Mouse (Mus musculus): ENCODE measurements around the gene Cbx3.

The Cbx3 gene

GRCm38 (mm10) chr6:51523807-51524320 lies 53.7 kb downstream of the Cbx3 start, which contains the start of gene Snx10:
Gene Snx10, plus strand, starts transcription at chr6:51523901.
- DNase-seq (ENCODE audit: low spot score), result peak; percentile 60

DNA sequence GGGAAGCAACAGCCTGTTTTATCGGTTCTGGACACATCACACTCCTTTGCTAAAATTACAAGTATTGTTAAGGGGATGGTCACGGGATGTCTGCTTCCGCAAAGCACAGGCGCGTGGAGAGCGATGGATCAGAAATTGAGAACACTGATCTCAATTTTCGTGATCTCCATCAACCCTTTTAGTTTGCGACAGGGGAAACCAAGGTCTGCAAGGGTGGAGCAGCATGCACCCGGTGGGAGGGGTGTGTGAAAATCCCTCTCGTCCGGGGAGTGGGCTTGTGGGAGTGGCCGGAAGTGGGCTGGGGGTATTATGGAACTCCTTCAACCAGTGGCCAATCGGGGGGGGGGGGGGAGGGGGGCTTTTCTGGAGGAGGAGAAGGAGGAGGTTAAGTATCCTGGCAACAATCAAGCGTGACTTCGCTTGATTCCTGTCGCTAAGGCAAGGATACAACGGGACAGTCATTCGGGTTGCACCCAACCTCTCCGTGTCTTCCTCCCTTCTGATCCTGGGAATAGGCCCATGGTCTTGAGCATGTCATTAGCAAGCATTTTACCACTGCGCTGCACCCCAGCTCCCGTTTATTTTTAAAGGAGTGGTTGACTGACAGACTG lies 54.3 kb downstream of the Cbx3 start:
- no peak for DNase-seq (ENCODE audit: low spot score)

GRCm38 (mm10) chr6:51525001-51525400 lies 54.8 kb downstream of the Cbx3 start:
- no peak for DNase-seq (ENCODE audit: low spot score)

- no peak for DNase-seq (ENCODE audit: low spot score)
Observed at GRCm38 (mm10) chr6:51529457-51529856, 59.3 kb downstream of the Cbx3 start.
